Mouse (Mus musculus): ENCODE results near the gene Adamts9.

GRCm38 (mm10) chr6:92781446-92781845, 161.8 kb downstream of the Adamts9 start:
- TF ChIP-seq CTCF (IDR thresholded peaks at IDR 0.05; ENCODE audit: low read depth, low read length): no peak
- TF ChIP-seq POLR2A (IDR thresholded peaks at IDR 0.05; ENCODE audit: extremely low read depth, insufficient read depth, low read length): no peak
